Mouse (Mus musculus): ENCODE results near the gene Napsa.

DNA sequence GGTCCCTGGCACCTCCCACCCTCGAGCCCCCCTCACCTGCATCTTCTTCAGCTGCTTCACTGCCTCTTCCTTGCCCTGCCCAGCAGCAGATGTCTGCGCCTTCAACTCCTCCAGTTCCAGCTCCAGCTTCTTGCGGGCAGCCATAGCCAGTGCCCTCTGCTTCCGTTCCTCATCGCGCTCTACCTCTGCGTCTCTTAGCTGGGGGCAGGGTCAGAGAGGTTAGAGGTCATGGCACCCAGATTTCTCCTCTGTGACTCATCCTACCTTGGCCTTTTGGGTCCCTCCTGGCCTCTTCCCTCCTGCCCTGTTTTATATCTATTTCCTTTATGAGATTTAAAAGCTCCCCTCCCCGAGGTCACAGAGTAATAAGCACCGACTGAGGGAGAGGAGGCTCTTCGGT, 43.1 kb downstream of the Napsa start:
- no peak for TF ChIP-seq CTCF (IDR thresholded peaks at IDR 0.05; ENCODE audit: insufficient read depth, low read depth, low read length)
- no peak for TF ChIP-seq POLR2A (IDR thresholded peaks at IDR 0.05; ENCODE audit: insufficient read depth, low read depth, low read length)
